Mouse (Mus musculus): Measurements from ENCODE around the gene Cradd.

The Cradd gene

DNA sequence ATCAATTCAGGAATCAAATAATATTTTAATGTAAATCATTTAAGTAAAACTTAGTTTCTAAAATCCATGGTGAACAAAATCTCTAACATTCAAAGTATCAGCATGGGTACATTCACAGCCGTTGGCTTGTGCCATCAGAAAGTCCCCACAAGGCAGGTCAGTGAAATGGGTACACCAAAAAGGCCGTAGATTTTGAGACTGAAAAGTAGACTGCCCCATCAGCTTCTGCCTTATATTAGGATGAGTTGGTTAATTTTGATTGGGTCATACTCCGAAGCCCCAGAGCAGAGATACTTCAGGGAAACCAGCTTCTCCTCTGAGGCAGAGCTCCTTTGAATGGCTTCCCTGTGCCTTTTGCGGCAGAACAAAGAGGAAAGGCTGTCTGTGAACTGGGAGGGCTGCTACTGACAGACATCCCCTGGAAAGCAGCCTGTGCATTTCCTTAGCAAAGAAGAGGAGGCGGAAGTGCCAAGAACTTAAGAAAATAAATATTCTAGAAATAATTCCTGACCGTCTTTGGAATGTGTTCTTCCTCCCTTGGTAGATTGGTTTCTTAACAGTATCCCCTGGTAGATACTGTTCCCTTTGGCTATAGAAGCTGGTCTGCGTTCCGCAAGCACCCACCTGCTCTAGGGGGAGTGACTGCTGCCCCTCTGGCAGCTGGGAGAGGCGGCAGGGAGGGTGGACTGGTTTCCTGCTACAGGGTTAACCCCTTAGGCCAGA lies 178.6 kb downstream of the Cradd start:
- Histone ChIP-seq H3K36me3 (ENCODE audit: insufficient read depth, low read length) (no peaks in the 10 kb centered on the region), H3K4me1 (replicated peaks; ENCODE audit: low read depth, low read length) (peaks cover 50% of the 10 kb centered on the region), H3K9me3 (ENCODE audit: low read length) (no peaks in the 10 kb centered on the region), H3K27me3 (ENCODE audit: insufficient read depth, low read length) (0 out of 2 replicates have a peak, but pooled peaks cover 3% of the 10 kb centered on the region), H3K4me3 (replicated peaks; ENCODE audit: low read length) (peak overlapping the region; percentile 17; the same call in 1 of the 2 replicates)
- no peak for TF ChIP-seq NANOG (IDR thresholded peaks at IDR 0.05; ENCODE audit: borderline replicate concordance, low read length)
- TF ChIP-seq POU5F1 (IDR thresholded peaks at IDR 0.05; ENCODE audit: borderline replicate concordance, low read length), result no peak
- TF ChIP-seq CTCF (conservative IDR thresholded peaks at IDR 0.05; ENCODE audit: low read length), result no peak

DNA sequence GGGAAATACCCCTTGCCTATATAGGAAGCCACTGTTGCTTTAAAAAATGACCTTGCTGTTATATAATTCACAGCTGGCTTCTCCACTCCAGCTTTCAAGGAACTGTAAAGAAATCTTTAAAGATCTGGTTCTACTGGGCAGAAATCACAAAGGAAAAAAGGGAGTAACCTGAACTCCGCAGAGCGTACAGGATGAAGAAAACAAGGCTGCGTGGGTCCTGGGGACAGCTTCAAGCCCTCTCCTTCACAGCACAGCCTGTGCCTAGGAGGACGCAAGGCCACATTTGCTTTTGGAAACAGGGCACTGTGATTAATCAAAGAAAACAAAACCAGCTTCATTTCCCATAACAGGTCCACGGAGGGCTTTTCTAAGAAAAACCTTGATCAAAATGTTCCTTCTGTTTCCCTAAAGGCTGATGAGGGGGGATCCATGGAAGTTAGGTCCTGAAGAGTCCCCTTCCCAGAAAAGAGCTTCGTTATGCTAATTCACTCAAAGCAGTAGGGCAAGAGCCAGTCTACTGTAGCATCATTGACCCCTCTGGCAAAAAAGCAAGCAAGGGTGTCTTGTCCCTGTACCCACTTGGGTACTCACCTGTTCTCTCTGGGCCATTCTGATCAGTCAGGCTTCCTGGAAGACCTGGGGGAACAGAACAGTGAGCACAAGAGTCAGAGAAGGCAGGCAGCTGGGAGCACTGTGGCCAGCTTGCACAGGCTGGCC lies 179.4 kb downstream of the Cradd start:
- TF ChIP-seq CTCF (conservative IDR thresholded peaks at IDR 0.05; ENCODE audit: low read length) (no peak), POU5F1 (IDR thresholded peaks at IDR 0.05; ENCODE audit: borderline replicate concordance, low read length) (no peak), NANOG (IDR thresholded peaks at IDR 0.05; ENCODE audit: borderline replicate concordance, low read length) (no peak)
- H3K4me3 ChIP-seq (replicated peaks; ENCODE audit: low read length), result no peak overlapping the region

DNA sequence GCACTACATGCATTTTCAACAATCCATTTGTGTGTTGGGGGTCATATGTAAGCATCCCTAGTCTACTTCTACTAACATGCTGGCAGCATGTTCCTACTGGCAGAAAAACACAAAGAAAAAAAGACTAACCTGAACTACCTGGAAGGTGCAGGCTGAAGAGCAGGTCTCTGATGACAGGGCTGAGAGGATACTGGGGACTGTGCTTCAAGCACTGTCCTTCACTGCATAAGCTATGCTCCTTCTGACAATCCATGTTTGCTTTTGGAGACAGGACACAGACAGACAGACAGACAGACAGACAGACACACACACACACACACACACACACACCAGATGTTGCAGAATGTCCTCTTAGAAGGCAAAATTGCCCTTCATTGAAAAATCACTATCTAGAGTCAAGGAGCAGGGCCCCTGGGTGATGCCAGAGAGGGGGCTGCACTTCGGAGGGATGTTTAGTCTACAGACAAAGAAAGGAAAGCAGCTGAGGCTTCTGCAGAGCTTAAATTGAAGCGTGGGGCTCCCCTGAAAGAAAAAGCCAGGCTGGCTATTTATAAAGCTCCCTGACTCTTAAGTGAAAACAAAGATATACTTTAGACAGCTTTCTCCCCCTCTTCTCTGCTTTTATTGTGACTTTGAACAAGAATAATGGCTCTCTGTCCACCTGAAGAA lies 180.4 kb downstream of the Cradd start:
- Histone ChIP-seq H3K27me3 (ENCODE audit: insufficient read depth, low read length) (0 out of 2 replicates have a peak, but pooled peaks cover 3% of the 10 kb centered on the region), H3K36me3 (ENCODE audit: insufficient read depth, low read length) (no peaks in the 10 kb centered on the region), H3K9me3 (ENCODE audit: low read length) (no peaks in the 10 kb centered on the region), H3K4me1 (replicated peaks; ENCODE audit: low read depth, low read length) (peaks cover 50% of the 10 kb centered on the region), H3K4me3 (replicated peaks; ENCODE audit: low read length) (no peak overlapping the region)
- TF ChIP-seq CTCF (conservative IDR thresholded peaks at IDR 0.05; ENCODE audit: low read length) (no peak), POU5F1 (IDR thresholded peaks at IDR 0.05; ENCODE audit: borderline replicate concordance, low read length) (no peak), NANOG (IDR thresholded peaks at IDR 0.05; ENCODE audit: borderline replicate concordance, low read length) (no peak)

More for the DNA sequence above, 179.4 kb downstream of the Cradd start:
- H3K36me3 ChIP-seq (ENCODE audit: insufficient read depth, low read length), result no peaks in the 10 kb centered on the region
- H3K27me3 ChIP-seq (ENCODE audit: insufficient read depth, low read length), result 0 out of 2 replicates have a peak, but pooled peaks cover 3% of the 10 kb centered on the region
- H3K9me3 ChIP-seq (ENCODE audit: low read length), result no peaks in the 10 kb centered on the region
- H3K4me1 ChIP-seq (replicated peaks; ENCODE audit: low read depth, low read length), result peaks cover 50% of the 10 kb centered on the region

DNA sequence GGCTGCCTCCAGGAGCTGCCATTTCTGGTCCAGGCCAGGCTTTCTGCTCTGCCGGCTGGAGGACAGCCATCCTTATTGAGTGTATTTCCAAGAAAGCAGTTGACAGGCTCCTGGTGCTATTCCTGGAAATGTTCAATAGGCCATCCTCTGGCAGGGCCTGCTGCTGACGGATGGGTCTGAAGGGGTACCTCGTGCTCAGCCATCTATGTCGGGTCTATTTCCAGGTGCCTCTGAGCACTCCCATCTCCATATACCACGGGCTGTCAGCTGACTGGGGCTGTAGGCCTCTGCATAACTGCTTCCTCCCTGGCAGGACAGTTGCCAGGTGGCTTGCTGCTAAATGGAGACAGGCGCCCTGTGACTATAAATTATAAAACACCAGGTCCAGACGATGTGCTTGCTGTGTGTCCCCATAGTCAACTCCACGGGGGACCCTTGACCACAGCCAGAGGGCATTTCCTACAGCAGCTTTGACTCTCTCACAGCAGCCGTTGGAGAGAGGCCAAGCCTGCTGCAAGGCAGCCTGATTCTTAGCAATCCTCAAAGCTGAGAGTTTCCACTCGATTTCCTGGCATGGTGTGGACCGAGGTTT lies 181.0 kb downstream of the Cradd start:
- no peaks in the 10 kb centered on the region for H3K9me3 ChIP-seq (ENCODE audit: low read length)
- peaks cover 50% of the 10 kb centered on the region for H3K4me1 ChIP-seq (replicated peaks; ENCODE audit: low read depth, low read length)
- H3K4me3 ChIP-seq (replicated peaks; ENCODE audit: low read length), result no peak overlapping the region
- H3K36me3 ChIP-seq (ENCODE audit: insufficient read depth, low read length), result no peaks in the 10 kb centered on the region
- 0 out of 2 replicates have a peak, but pooled peaks cover 3% of the 10 kb centered on the region for H3K27me3 ChIP-seq (ENCODE audit: insufficient read depth, low read length)
- TF ChIP-seq CTCF (conservative IDR thresholded peaks at IDR 0.05; ENCODE audit: low read length) (no peak), NANOG (IDR thresholded peaks at IDR 0.05; ENCODE audit: borderline replicate concordance, low read length) (no peak), POU5F1 (IDR thresholded peaks at IDR 0.05; ENCODE audit: borderline replicate concordance, low read length) (no peak)

DNA sequence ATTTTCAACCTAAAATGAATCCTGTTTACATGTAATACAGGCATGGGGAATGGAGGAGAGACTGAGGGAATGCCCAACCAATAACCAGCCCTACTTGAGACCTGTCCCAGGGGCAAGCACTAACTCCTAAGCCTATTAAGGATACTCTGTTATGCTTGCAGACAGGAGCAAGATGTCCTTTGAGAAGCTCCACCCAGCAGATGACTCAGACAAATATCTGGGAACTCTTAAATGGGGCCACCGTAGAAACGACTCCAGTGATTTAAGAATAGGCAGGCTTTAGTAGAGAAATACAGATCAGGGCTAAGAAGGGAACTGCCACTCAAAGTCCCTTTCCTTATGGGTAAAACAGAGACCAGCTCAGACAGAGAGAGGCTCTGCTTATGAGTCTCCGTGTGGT lies 182.9 kb downstream of the Cradd start:
- Histone ChIP-seq H3K4me3 (replicated peaks; ENCODE audit: low read length) (no peak overlapping the region), H3K4me1 (replicated peaks; ENCODE audit: low read depth, low read length) (peaks cover 33% of the 10 kb centered on the region), H3K27me3 (ENCODE audit: insufficient read depth, low read length) (0 out of 2 replicates have a peak, but pooled peaks cover 3% of the 10 kb centered on the region), H3K9me3 (ENCODE audit: low read length) (no peaks in the 10 kb centered on the region), H3K36me3 (ENCODE audit: insufficient read depth, low read length) (no peaks in the 10 kb centered on the region)
- no peak for TF ChIP-seq POU5F1 (IDR thresholded peaks at IDR 0.05; ENCODE audit: borderline replicate concordance, low read length)
- no peak for TF ChIP-seq CTCF (conservative IDR thresholded peaks at IDR 0.05; ENCODE audit: low read length)
- no peak for TF ChIP-seq NANOG (IDR thresholded peaks at IDR 0.05; ENCODE audit: borderline replicate concordance, low read length)

DNA sequence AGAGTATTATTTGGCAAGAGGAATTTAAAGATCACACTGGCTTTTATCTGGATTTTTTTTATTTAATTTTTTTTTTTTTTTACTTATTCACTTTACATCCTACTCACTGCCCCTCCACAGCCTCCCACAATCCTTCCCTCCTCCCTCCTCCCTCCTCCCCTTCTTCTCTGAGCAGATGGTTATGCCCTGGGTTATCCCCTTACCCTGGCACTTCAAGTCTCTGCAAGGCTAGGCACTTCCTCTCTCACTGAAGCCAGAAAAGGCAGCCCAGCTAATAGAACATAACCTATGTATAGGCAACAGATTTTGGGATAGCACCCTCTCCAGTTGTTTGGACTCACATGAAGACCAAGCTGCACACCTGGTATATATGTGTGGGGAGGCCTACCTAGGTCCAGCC lies 183.7 kb downstream of the Cradd start:
- H3K36me3 ChIP-seq (ENCODE audit: insufficient read depth, low read length), result no peaks in the 10 kb centered on the region
- no peak overlapping the region for H3K4me3 ChIP-seq (replicated peaks; ENCODE audit: low read length)
- no peak for TF ChIP-seq NANOG (IDR thresholded peaks at IDR 0.05; ENCODE audit: borderline replicate concordance, low read length)
- no peak for TF ChIP-seq CTCF (conservative IDR thresholded peaks at IDR 0.05; ENCODE audit: low read length)
- TF ChIP-seq POU5F1 (IDR thresholded peaks at IDR 0.05; ENCODE audit: borderline replicate concordance, low read length), result no peak
- 0 out of 2 replicates have a peak, but pooled peaks cover 3% of the 10 kb centered on the region for H3K27me3 ChIP-seq (ENCODE audit: insufficient read depth, low read length)
- no peaks in the 10 kb centered on the region for H3K9me3 ChIP-seq (ENCODE audit: low read length)
- peaks cover 25% of the 10 kb centered on the region for H3K4me1 ChIP-seq (replicated peaks; ENCODE audit: low read depth, low read length)

DNA sequence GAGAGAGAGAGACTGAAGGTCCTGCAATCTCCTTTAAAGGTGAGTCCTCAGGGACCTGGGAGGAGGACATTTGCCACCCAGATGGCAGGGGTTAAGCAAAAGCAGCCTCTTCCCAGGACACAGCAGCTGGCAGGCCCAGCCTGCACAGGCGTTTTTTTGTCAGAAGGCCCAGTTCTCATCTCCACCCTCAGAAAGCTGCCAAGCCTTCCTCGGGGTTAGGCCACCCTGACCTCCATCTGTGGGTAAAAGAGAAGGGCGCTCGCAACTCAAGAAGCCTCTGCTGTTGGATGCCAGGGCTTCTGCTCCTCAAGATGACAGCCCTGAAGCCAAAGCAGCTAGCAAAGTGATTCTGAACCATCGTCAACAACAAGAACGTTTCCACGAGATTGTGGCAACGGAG lies 184.3 kb downstream of the Cradd start:
- H3K4me3 ChIP-seq (replicated peaks; ENCODE audit: low read length), result no peak overlapping the region
- H3K36me3 ChIP-seq (ENCODE audit: insufficient read depth, low read length), result no peaks in the 10 kb centered on the region
- peaks cover 19% of the 10 kb centered on the region for H3K4me1 ChIP-seq (replicated peaks; ENCODE audit: low read depth, low read length)
- H3K27me3 ChIP-seq (ENCODE audit: insufficient read depth, low read length), result 0 out of 2 replicates have a peak, but pooled peaks cover 3% of the 10 kb centered on the region
- no peaks in the 10 kb centered on the region for H3K9me3 ChIP-seq (ENCODE audit: low read length)
- TF ChIP-seq NANOG (IDR thresholded peaks at IDR 0.05; ENCODE audit: borderline replicate concordance, low read length), result no peak
- TF ChIP-seq POU5F1 (IDR thresholded peaks at IDR 0.05; ENCODE audit: borderline replicate concordance, low read length), result no peak
- TF ChIP-seq CTCF (conservative IDR thresholded peaks at IDR 0.05; ENCODE audit: low read length), result no peak

DNA sequence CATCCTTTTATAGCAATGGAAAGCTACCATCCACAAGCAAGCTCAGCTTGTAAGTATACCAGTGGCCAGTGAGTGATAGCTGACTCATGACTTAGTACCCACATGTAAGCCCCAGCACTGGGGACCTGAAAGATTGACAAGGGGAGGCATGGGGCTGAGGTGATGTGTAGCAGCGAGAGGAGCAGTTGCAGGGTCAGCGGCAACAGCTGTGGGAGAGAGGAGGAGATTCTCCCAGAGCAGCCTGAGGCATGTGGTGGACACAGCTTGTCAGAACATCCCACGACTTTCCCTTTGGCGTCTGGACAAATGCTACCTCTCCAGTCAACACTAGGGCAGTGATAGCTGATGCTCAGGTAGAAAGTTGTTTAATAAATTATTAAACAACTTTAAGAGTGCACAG lies 190.9 kb downstream of the Cradd start:
- Histone ChIP-seq H3K4me1 (replicated peaks; ENCODE audit: low read depth, low read length) (no peaks in the 10 kb centered on the region), H3K9me3 (ENCODE audit: low read length) (no peaks in the 10 kb centered on the region), H3K36me3 (ENCODE audit: insufficient read depth, low read length) (no peaks in the 10 kb centered on the region), H3K27me3 (ENCODE audit: insufficient read depth, low read length) (no peaks in the 10 kb centered on the region), H3K4me3 (replicated peaks; ENCODE audit: low read length) (no peak overlapping the region)
- TF ChIP-seq CTCF (conservative IDR thresholded peaks at IDR 0.05; ENCODE audit: low read length) (no peak), NANOG (IDR thresholded peaks at IDR 0.05; ENCODE audit: borderline replicate concordance, low read length) (no peak), POU5F1 (IDR thresholded peaks at IDR 0.05; ENCODE audit: borderline replicate concordance, low read length) (no peak)

Measured in E14TG2a.4 (cell line).